Mouse (Mus musculus) forebrain, embryonic 11.5 days (tissue): ENCODE data around the gene Arpc1a. TPM values are rescaled to one million over a fixed set of nuclear protein-coding genes. Genes with fewer than 3 reads are reported as not detected.
"Not testable (repeated sequence)": the region's sequence is repeated elsewhere in the genome, so short reads cannot be mapped to it uniquely, and the experiment has no call there.

Source experiments
- ATAC-seq: fragments of 200-750 bp; cut with Nextera tagmentation; replicated peaks from 2 replicates; pipeline ENCODE4 v1.8.0; 2017; ENCODE audit warnings: moderate TSS enrichment; ENCODE audit not compliant: low FRiP score
- DNase-seq: peaks from one replicate; pipeline ENCODE4 v3.0.0-alpha.2; 2017; ENCODE audit warnings: low spot score
- H3K27ac ChIP-seq: fragments of 300-500 bp; sonication (generic); 2 replicates; pipeline ENCODE4 v1.5.1; 2014; ENCODE audit warnings: low read depth, low read length
- H3K27me3 ChIP-seq: fragments of 300-500 bp; sonication (generic); 2 replicates; pipeline ENCODE4 v1.6.1; 2014; ENCODE audit warnings: mild to moderate bottlenecking, low read length, mixed read lengths; ENCODE audit not compliant: control insufficient read depth, insufficient read depth
- H3K36me3 ChIP-seq: fragments of 300-500 bp; sonication (generic); 2 replicates; pipeline ENCODE4 v1.6.1; 2014; ENCODE audit warnings: mild to moderate bottlenecking, low read length, moderate library complexity, mixed read lengths; ENCODE audit not compliant: control insufficient read depth, insufficient read depth
- H3K4me1 ChIP-seq: fragments of 300-500 bp; sonication (generic); replicated peaks from 2 replicates; pipeline ENCODE4 v1.6.1; 2014; ENCODE audit warnings: low read length, mixed read lengths; ENCODE audit not compliant: control insufficient read depth, insufficient read depth
- H3K4me2 ChIP-seq: fragments of 300-500 bp; sonication (generic); 2 replicates; pipeline ENCODE4 v1.6.1; 2014; ENCODE audit warnings: low read depth, mild to moderate bottlenecking, low read length, moderate library complexity, mixed read lengths; ENCODE audit not compliant: severe bottlenecking
- H3K4me3 ChIP-seq: fragments of 300-500 bp; sonication (generic); 2 replicates; pipeline ENCODE4 v1.5.1; 2014; ENCODE audit warnings: low read depth, low read length
- H3K9ac ChIP-seq: fragments of 300-500 bp; sonication (generic); 2 replicates; pipeline ENCODE4 v1.6.1; 2014; ENCODE audit warnings: low read length
- H3K9me3 ChIP-seq: fragments of 300-500 bp; sonication (generic); 2 replicates; pipeline ENCODE4 v1.6.1; 2016; ENCODE audit warnings: low read length, mixed read lengths; ENCODE audit not compliant: control insufficient read depth
- whole genome bisulfite sequencing: fragments of 180-500 bp; shearing (Covaris S2); extraction: QIAGEN DNeasy Blood & Tissue Kit; methylation state at CpG from one replicate; pipeline ENCODE4 v1.1.7; 2014; 5-methylcytosine and 5-hydroxymethylcytosine counted together
- polyA plus RNA-seq: library from polyadenylated mRNA; unstranded; fragments of >200 nt; fragmentation: Nextera tagmentation; extraction: Ambion mirVana; gene quantifications from 2 replicates; pipeline ENCODE4 v1.2.1, GENCODE M21; 2014

Gene Arpc1a
- polyA plus RNA-seq, 1 experiment from 2014 or later: 150 TPM

- no peak for ATAC-seq
- Histone ChIP-seq H3K4me1 (0 out of 2 replicates have a peak, but pooled peaks cover 2% of the 10 kb centered on the region), H3K9ac (no peak overlapping the region), H3K27me3 (peaks cover 6% of the 10 kb centered on the region; the same call in 1 of the 2 replicates), H3K36me3 (peaks cover under 1% of the 10 kb centered on the region; the same call in 1 of the 2 replicates), H3K9me3 (no peaks in the 10 kb centered on the region), H3K4me3 (no peak overlapping the region), H3K4me2 (no peak overlapping the region), H3K27ac (no peak overlapping the region)
- no peak for DNase-seq
- WGBS: 93% methylated on average over 2 of the region's 2 CpGs
Observed at GRCm38 (mm10) chr5:145119385-145119784, 35.8 kb downstream of the Arpc1a start.

DNA sequence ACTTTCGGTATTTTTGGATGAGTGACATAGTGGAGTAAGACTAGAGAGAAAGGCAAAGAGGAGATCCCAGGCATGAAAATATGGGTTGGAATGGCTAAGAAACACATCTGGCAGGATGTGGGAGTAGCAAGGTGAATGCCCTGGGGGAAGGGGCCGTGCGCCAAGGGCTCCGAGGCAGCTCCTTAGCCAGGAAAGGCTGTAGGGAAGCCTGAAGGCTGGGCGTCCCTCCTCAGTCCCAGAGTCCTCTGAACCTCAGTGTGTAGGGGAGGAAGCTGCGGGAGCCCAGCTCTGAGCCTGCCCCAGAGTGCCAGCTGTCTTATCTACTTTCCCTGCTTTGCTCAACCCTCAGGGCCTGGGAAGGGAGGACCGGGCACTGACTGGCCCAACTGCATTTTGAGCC is 37.3 kb downstream of the Arpc1a start:
- no peak overlapping the region for H3K9ac ChIP-seq
- H3K4me1 ChIP-seq: no peaks in the 10 kb centered on the region
- no peak for ATAC-seq
- no peaks in the 10 kb centered on the region for H3K27me3 ChIP-seq
- no peak overlapping the region for H3K4me2 ChIP-seq
- H3K27ac ChIP-seq: no peak overlapping the region
- 79% methylated on average over 7 of the region's 7 CpGs for WGBS
- H3K4me3 ChIP-seq: no peak overlapping the region
- no peaks in the 10 kb centered on the region for H3K9me3 ChIP-seq
- H3K36me3 ChIP-seq: peaks cover 3% of the 10 kb centered on the region; the same call in 1 of the 2 replicates
- no peak for DNase-seq

GRCm38 (mm10) chr5:145123396-145123795 is 39.8 kb downstream of the Arpc1a start:
- Histone ChIP-seq H3K4me3 (no peak overlapping the region), H3K27me3 (no peaks in the 10 kb centered on the region), H3K4me1 (no peaks in the 10 kb centered on the region), H3K36me3 (peaks cover 3% of the 10 kb centered on the region; the same call in 1 of the 2 replicates), H3K27ac (no peak overlapping the region), H3K9ac (no peak overlapping the region), H3K4me2 (no peak overlapping the region), H3K9me3 (no peaks in the 10 kb centered on the region)
- DNase-seq (no peak), ATAC-seq (no peak)
- WGBS: 96% methylated on average over 19 of the region's 19 CpGs

DNA sequence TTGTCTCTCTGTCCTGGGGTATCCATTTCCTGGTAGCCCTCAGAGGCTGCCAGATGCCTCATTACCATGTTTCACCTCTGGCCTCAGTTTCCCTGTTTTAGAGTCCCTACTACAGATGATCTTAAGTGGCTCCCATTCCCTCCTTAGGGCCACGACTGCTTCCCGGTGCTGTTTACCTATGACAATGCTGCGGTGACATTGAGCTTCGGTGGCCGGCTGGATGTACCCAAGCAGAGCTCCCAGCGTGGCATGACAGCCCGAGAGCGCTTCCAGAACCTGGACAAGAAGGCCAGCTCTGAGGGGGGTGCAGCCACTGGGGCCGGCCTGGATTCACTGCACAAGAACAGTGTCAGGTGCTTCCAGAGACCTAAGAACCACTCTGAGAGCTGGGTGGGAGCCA is 43.0 kb downstream of the Arpc1a start:
- H3K27ac ChIP-seq: no peak overlapping the region
- no peak overlapping the region for H3K9ac ChIP-seq
- no peak for DNase-seq
- 95% methylated on average over 9 of the region's 9 CpGs for WGBS
- ATAC-seq: no peak
- no peaks in the 10 kb centered on the region for H3K27me3 ChIP-seq
- H3K36me3 ChIP-seq: peaks cover 12% of the 10 kb centered on the region
- H3K4me3 ChIP-seq: no peak overlapping the region
- no peaks in the 10 kb centered on the region for H3K4me1 ChIP-seq
- H3K4me2 ChIP-seq: no peak overlapping the region
- H3K9me3 ChIP-seq: no peaks in the 10 kb centered on the region

- H3K4me1 ChIP-seq: no peaks in the 10 kb centered on the region
- H3K27ac ChIP-seq: no peak overlapping the region
- no peak for ATAC-seq
- DNase-seq: no peak
- H3K9ac ChIP-seq: no peak overlapping the region
- H3K27me3 ChIP-seq: no peaks in the 10 kb centered on the region
- H3K4me2 ChIP-seq: no peak overlapping the region
- 97% methylated on average over 4 of the region's 4 CpGs for WGBS
- peaks cover 22% of the 10 kb centered on the region for H3K36me3 ChIP-seq
- no peak overlapping the region for H3K4me3 ChIP-seq
- H3K9me3 ChIP-seq: no peaks in the 10 kb centered on the region
Observed at GRCm38 (mm10) chr5:145129124-145129523, 45.5 kb downstream of the Arpc1a start.

DNA sequence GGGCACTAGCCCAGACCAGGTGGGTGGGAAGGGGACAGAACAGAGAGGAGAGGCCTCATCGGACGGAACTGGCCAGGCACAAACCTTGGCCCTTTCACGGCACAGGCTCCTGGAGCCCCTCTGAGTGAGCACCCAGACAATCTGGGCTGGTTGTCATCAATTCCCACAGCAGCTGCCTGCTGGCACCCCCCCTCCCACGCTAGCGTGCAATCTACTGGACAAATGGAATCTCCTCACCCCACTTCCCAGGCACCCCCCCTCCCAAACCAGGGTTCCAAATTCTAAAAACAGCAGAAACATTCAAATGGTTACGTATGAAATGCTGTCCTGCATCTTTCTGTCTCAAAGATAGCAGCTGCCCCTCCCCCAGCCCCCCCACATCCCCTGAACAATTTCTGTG is 46.1 kb downstream of the Arpc1a start:
- H3K36me3 ChIP-seq: peaks cover 24% of the 10 kb centered on the region
- H3K4me3 ChIP-seq, DNase-seq, H3K4me2 ChIP-seq, H3K4me1 ChIP-seq, ATAC-seq, H3K9me3 ChIP-seq, H3K27me3 ChIP-seq, H3K9ac ChIP-seq, H3K27ac ChIP-seq: not testable (repeated sequence)
- WGBS: 97% methylated on average over 6 of the region's 6 CpGs

- ATAC-seq (no peak), DNase-seq (no peak)
- H3K4me1 ChIP-seq: no peaks in the 10 kb centered on the region
- H3K36me3 ChIP-seq: peaks cover 24% of the 10 kb centered on the region
- no peak overlapping the region for H3K27ac ChIP-seq
- H3K27me3 ChIP-seq: no peaks in the 10 kb centered on the region
- H3K4me3 ChIP-seq: no peak overlapping the region
- H3K9ac ChIP-seq: no peak overlapping the region
- WGBS: 94% methylated on average over 11 of the region's 11 CpGs
- H3K9me3 ChIP-seq: no peaks in the 10 kb centered on the region
- no peak overlapping the region for H3K4me2 ChIP-seq
Observed at GRCm38 (mm10) chr5:145130191-145130590, 46.6 kb downstream of the Arpc1a start.

DNA sequence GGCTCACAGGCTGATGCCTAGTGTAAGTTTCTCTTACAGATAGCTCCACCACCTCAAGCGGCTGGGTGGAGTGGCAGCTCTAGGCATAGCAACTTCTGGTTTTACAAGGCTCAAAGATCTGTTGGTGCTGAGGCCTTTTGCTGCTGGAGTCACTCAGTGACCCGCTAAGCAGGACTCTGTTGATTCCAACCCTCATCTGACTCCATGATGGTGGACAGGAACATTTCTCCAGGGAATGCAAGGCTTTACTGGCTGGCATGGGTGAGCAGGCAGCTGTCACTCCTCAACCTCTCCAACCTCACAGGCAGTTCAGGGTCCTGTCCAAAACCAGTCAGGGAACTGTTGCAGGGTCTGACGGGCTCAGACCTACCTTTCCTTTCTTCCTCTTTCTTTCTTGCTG is 47.4 kb downstream of the Arpc1a start:
- peaks cover 24% of the 10 kb centered on the region for H3K36me3 ChIP-seq
- H3K9me3 ChIP-seq: no peaks in the 10 kb centered on the region

GRCm38 (mm10) chr5:145133275-145133674 is 49.6 kb downstream of the Arpc1a start:
- H3K4me2 ChIP-seq, H3K4me3 ChIP-seq, DNase-seq, H3K4me1 ChIP-seq, H3K9me3 ChIP-seq, H3K27ac ChIP-seq, H3K9ac ChIP-seq, ATAC-seq, H3K27me3 ChIP-seq: not testable (repeated sequence)
- 88% methylated on average over 6 of the region's 6 CpGs for WGBS
- peaks cover 24% of the 10 kb centered on the region for H3K36me3 ChIP-seq

More for the DNA sequence above, 47.4 kb downstream of the Arpc1a start:
- Histone ChIP-seq H3K9ac (no peak overlapping the region), H3K4me2 (no peak overlapping the region), H3K4me3 (no peak overlapping the region), H3K27me3 (no peaks in the 10 kb centered on the region), H3K4me1 (no peaks in the 10 kb centered on the region), H3K27ac (no peak overlapping the region)
- DNase-seq (no peak), ATAC-seq (no peak)
- WGBS: 85% methylated on average over 3 of the region's 3 CpGs
